Mouse (Mus musculus) brain, embryonic 14.5 days (tissue): ENCODE measurements at regions not wholly inside any gene's neighbourhood (a gene's known extent, or its start where the extent isn't known, plus 50 kb on each side); places are given as distances from the start of the nearest gene placed in this dataset.

Experiments used
- CTCF ChIP-seq: fragments of 200-500 bp; IDR thresholded peaks from 2 replicates; pipeline ENCODE4 v1.5.1; 2012; ENCODE audit warnings: inconsistent platforms, mild to moderate bottlenecking, moderate library complexity, borderline replicate concordance; ENCODE audit not compliant: insufficient read depth, insufficient read length; ENCODE audit errors: extremely low read depth
- POLR2A ChIP-seq: fragments of 200-500 bp; IDR thresholded peaks from 2 replicates; pipeline ENCODE4 v1.6.1; 2012; ENCODE audit warnings: mild to moderate bottlenecking, inconsistent platforms, borderline replicate concordance; ENCODE audit not compliant: poor library complexity, insufficient read depth, insufficient read length, severe bottlenecking; ENCODE audit errors: extremely low read depth

GRCm38 (mm10) chr1:73681697-73682096 lies 442.6 kb downstream of the Tns1 start:
- TF ChIP-seq CTCF (no peak), POLR2A (no peak)
